ENCODE assay signal across 8 mouse cellular contexts in the genomic region with DNA sequence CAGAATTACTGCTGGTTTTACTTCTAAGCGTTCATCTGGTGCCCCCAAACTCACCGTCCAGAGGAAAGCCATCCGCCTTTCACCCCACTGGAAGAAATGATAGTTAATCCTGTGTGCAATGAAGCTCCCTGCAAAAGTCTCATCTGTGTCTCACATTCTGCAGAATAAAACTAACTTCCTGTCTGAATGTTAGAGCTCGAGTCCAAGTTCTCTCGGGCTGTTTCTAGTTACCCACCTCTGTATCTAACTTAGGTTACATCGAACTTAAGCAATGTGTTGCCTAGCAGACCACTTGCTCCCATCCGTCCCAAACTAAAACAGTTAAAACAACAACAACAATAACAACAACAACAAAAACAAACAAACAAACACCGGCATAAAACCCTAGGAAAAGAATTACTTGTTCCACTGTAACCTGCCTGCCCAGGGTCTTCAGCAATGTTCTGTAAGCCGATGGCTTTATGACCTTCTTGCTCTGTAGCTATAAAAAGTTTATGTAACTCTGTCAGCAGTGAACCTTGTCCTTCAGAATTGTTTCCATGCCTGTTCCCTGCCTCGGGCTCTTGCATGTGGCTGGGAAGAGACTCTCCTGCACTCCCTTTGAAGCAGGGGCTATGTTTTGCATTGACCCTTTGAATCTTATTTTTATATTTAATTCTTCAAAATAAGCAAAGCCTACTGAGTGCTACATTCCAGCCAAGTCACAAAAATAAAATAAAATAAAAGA. TPM values are rescaled to one million over a fixed set of nuclear protein-coding genes. Genes with fewer than 3 reads are reported as not detected.
DNase-seq lines count a peak whose midpoint lies in the region; ATAC-seq and TF ChIP-seq lines count a peak whose summit lies in the region.

No protein-coding gene starts in this region.

- no peaks in the 10 kb centered on the region for H3K36me3 ChIP-seq in embryonic facial prominence, embryonic 13.5 days
- no peaks in the 10 kb centered on the region for H3K36me3 ChIP-seq in midbrain, embryonic 14.5 days (ENCODE audit: control insufficient read depth, insufficient read depth, low read length)

- H3K27me3 ChIP-seq in embryonic facial prominence, embryonic 13.5 days: no peaks in the 10 kb centered on the region
- H3K27me3 ChIP-seq in midbrain, embryonic 14.5 days (ENCODE audit: control insufficient read depth, insufficient read depth, low read length): no peaks in the 10 kb centered on the region

- TF ChIP-seq CTCF in left cerebral cortex, adult 2 months (IDR thresholded peaks at IDR 0.05): no peak

- ATAC-seq in embryonic facial prominence, embryonic 13.5 days (ENCODE audit: insufficient number of reproducible peaks, insufficient read depth, low FRiP score, low TSS enrichment, low read depth): 0 out of 2 replicates have a peak, but pooled peaks have one; percentile 33
- no peak for ATAC-seq in midbrain, embryonic 14.5 days (ENCODE audit: low FRiP score, low TSS enrichment)

- H3K4me2 ChIP-seq in embryonic facial prominence, embryonic 13.5 days: peak overlapping the region; percentile 70
- peak overlapping the region; percentile 83 for H3K4me2 ChIP-seq in midbrain, embryonic 14.5 days (ENCODE audit: low read length)

- H3K27ac ChIP-seq in left cerebral cortex, adult 2 months: peak overlapping the region; percentile 53
- peak overlapping the region; percentile 80 for H3K27ac ChIP-seq in embryonic facial prominence, embryonic 13.5 days
- H3K27ac ChIP-seq in midbrain, embryonic 14.5 days (replicated peaks; ENCODE audit: low read depth, low read length): no peak overlapping the region

- H3K9ac ChIP-seq in embryonic facial prominence, embryonic 13.5 days: peak overlapping the region; percentile 78
- H3K9ac ChIP-seq in midbrain, embryonic 14.5 days (replicated peaks; ENCODE audit: low read length): peak overlapping the region; percentile 49; the same call in 1 of the 2 replicates

- DNase-seq in left cerebral cortex, adult 2 months (ENCODE audit: extremely low spot score in 1 of 2, low spot score in 2 of 2): no peak
- DNase-seq in left cerebral cortex, postnatal 4 days: no peak
- peak; percentile 34 for DNase-seq in kidney, adult 18-20 months
- no peak for DNase-seq in midbrain, embryonic 14.5 days
- no peak for DNase-seq in cerebellum, adult 9-11 months
- no peak for DNase-seq in right cerebral cortex, postnatal 4 days
- DNase-seq in cerebellum, adult 11-12 months: no peak

- no peaks in the 10 kb centered on the region for H3K9me3 ChIP-seq in embryonic facial prominence, embryonic 13.5 days
- no peaks in the 10 kb centered on the region for H3K9me3 ChIP-seq in midbrain, embryonic 14.5 days (ENCODE audit: control insufficient read depth, low read length)

- intact Hi-C loops in left cerebral cortex, adult 2 months (cut with DNase I): no loop called here
- intact Hi-C loops in left cerebral cortex, postnatal 4 days (cut with DNase I): no loop called here

- H3K4me3 ChIP-seq in left cerebral cortex, adult 2 months: peak overlapping the region; percentile 74
- H3K4me3 ChIP-seq in embryonic facial prominence, embryonic 13.5 days: peak overlapping the region; percentile 63
- H3K4me3 ChIP-seq in midbrain, embryonic 14.5 days (replicated peaks; ENCODE audit: low read depth, low read length): peak overlapping the region; percentile 63

- peaks cover 35% of the 10 kb centered on the region for H3K4me1 ChIP-seq in embryonic facial prominence, embryonic 13.5 days
- peaks cover 10% of the 10 kb centered on the region for H3K4me1 ChIP-seq in midbrain, embryonic 14.5 days (ENCODE audit: control insufficient read depth, insufficient read depth, low read length)

- WGBS in embryonic facial prominence, embryonic 13.5 days: 23% methylated on average over 10 of the region's 10 CpGs
- WGBS in midbrain, embryonic 14.5 days: 67% methylated on average over 10 of the region's 10 CpGs

RNA-seq across cellular contexts. Expression of a gene that starts 0.6 kb away (rescaled TPM):
- total RNA-seq in left cerebral cortex, adult 2 months (2021): 10 to 100 TPM; 17.8 to 19.8 TPM
- total RNA-seq in left cerebral cortex, postnatal 4 days (2021): 10 to 100 TPM; 16.5 to 18.2 TPM
- 106 and 110 TPM in 2 replicates for polyA plus RNA-seq in embryonic facial prominence, embryonic 13.5 days (2015; fragmentation: Nextera tagmentation; extraction: Ambion mirVana)
- polyA plus RNA-seq in midbrain, embryonic 14.5 days (2014; fragmentation: Nextera tagmentation; extraction: Ambion mirVana): 20.8 and 26.5 TPM in 2 replicates

RNA-seq across cellular contexts. Expression of a gene that starts 30.5 kb away (rescaled TPM):
- total RNA-seq in left cerebral cortex, adult 2 months (2021): 10 to 100 TPM; 16.0 to 17.3 TPM
- total RNA-seq in left cerebral cortex, postnatal 4 days (2021): 10 to 100 TPM; 13.1 to 14.4 TPM
- 2.2 and 2.4 TPM in 2 replicates for polyA plus RNA-seq in embryonic facial prominence, embryonic 13.5 days (2015; fragmentation: Nextera tagmentation; extraction: Ambion mirVana)
- polyA plus RNA-seq in midbrain, embryonic 14.5 days (2014; fragmentation: Nextera tagmentation; extraction: Ambion mirVana): 6.4 and 6.7 TPM in 2 replicates
